Mouse (Mus musculus) right cerebral cortex, postnatal 10 days (tissue): ENCODE measurements around the gene Antxrl.
A peak's percentile ranks its signal among the peaks of the same experiment; 100 is the strongest.

Experiments
- DNase-seq, 2 experiments: peaks; one replicate each; pipeline ENCODE4 v3.0.0; 2021; ENCODE audit warnings: low spot score in 2 of 2

The Antxrl gene

GRCm38 (mm10) chr14:34103855-34104254 lies 51.3 kb downstream of the Antxrl start:
- DNase-seq: no peak

- DNase-seq: peak; percentile 48 to 69
Measured at GRCm38 (mm10) chr14:34104892-34105291, 52.4 kb downstream of the Antxrl start.

GRCm38 (mm10) chr14:34106389-34107062 lies 54.0 kb downstream of the Antxrl start:
- no peak for DNase-seq

- no peak for DNase-seq
Measured at GRCm38 (mm10) chr14:34107594-34107993, 55.1 kb downstream of the Antxrl start.

- DNase-seq: no peak
Measured at GRCm38 (mm10) chr14:34114311-34114710, 61.8 kb downstream of the Antxrl start.

- DNase-seq: no peak
Measured at GRCm38 (mm10) chr14:34119046-34119723, 66.7 kb downstream of the Antxrl start.

GRCm38 (mm10) chr14:34120016-34120910 lies 67.8 kb downstream of the Antxrl start:
- no peak for DNase-seq

- DNase-seq: no peak
Measured at GRCm38 (mm10) chr14:34120923-34121351, 68.4 kb downstream of the Antxrl start.

GRCm38 (mm10) chr14:34121691-34122090 lies 69.2 kb downstream of the Antxrl start:
- DNase-seq: no peak
